Mouse (Mus musculus) heart, postnatal 14 days (tissue): ENCODE results near the gene Slc9a8. TPM values are rescaled to one million over a fixed set of nuclear protein-coding genes. Genes with fewer than 3 reads are reported as not detected.

Source experiments
- DNase-seq, 2 experiments: peaks; one replicate each; pipeline ENCODE4 v3.0.0; 2021 to 2022
- intact Hi-C: fragments of 180-260 bp; cut with DNase I; formaldehyde crosslinking; loops from one replicate; pipeline ENCODE4 v1.15.1; 2025
- total RNA-seq, 2 experiments: library from RNA; stranded (reverse); gene quantifications; 2 replicates each; pipeline ENCODE4 v1.2.3; 2021

Gene Slc9a8
- total RNA-seq, 2 experiments from 2014 or later = 23.0 to 25.2 TPM

DNA sequence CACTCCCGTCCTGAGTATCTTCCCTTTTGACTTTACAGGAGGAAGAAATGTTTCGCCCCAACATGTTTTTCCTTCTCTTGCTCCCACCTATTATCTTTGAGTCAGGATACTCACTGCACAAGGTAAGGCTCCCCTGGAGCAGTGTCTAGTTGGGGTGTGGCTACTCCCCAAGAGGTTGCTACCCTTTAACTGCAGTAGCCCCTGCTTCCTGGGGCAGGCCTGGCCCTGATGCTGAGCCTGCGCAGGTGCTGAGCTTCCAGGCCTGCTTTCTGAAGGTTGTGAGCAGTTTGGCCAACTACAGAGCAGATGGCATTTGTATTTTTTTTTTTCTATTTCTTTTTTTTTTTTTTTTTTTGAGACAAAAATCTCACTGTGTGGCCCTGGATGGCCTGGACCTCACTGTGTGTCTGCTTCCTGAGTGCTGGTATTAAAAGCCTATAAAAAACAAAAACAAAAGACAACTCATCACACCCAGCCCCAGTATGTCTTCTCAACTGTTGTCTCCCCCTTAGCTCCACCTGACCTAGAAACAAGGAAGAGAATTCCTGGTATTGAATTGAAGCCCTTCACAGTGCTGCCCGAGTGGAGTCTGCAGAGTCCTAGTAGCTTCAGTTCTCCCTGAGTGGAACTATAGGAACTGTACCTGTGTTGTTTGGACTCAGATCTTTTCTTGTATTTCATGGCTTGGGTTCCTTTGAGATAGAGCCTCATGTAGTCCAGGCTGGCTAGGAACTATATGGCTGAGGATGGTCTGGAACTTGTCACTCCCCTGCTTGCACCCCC, 22.1 kb downstream of the Slc9a8 start:
- DNase-seq = no peak
- intact Hi-C loops = no loop called here

DNA sequence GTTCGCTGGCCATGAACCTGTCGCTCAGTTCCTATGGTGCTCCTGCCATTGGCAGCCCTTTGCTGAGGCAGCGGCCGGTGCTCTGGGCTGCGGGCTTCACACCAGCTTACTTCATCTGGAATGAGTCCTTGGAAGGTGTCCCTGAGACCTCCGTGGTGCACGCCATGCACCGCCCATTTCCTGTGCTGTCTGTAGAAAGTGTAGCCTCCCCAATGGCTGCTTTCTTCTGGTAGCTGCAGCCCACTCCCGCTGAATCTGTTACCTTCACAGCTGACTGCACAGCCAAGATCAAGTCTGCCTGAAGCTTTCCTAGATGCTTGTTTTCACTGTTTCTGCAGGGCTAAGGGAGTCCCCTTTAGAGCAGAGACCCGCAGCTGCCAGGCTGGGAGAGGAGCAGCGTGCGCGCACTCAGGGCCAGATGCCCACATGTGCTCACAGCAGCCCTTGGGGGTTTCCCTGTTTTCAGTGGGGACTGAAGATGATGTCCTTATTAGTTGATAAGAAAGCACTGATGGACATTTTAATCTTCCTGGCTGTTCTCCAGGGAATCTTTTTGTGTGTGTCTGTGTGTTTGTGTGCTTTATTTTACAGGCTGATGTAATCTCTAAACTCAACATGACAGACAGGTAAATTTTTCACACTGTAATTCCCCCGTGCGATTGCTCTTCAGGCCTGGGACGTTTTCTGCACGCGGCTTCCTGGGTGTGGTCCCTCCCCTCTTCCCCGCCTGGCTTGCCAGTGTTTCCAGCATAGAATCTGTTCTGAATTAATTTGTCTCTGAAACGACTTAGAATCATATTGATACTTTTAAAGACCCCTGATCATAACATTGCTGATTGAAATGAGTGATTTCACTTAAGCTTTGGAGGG, 24.6 kb downstream of the Slc9a8 start:
- DNase-seq = no peak
- intact Hi-C loops = no loop called here

DNA sequence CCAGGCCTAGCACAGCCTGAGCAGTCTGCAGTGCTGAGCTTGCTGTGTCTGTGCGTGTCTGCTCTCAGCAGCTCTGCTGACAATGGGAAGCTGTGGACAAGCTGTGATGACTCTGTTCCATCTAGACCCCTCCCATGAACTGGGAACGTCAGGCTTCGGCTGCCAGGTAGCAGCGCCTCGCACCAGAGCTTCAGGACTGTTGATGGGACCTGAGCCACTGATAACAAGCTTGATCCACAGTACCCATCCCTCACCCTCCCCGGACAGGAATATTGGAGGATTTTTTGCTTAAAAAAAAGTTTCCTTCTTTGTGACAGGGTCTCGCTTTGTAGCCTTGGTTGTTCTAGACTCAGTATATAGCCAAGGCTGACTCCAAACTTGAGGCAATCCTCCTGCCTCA, 25.7 kb downstream of the Slc9a8 start:
- intact Hi-C loops = no loop called here
- no peak for DNase-seq

DNA sequence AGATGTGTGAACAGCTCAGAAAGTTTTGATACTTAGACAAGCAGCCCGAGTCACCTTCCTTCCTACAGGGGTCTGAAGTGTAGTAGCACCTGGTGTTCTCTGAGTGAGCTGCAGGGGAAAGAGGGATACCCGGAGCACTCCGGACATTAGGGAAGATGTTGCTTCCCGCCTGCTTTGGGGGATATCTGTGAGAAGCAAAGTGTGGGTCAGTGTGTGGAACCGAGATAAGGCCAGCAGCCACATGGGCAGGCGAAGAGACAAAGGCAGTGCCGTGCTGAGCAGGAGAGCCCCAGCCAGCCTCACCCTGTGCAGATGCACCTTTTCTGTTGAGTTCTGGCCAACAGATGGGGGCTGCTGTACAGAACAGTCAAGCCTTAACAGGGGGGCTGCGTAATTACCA, 26.1 kb downstream of the Slc9a8 start:
- no peak for DNase-seq
- intact Hi-C loops = no loop called here

DNA sequence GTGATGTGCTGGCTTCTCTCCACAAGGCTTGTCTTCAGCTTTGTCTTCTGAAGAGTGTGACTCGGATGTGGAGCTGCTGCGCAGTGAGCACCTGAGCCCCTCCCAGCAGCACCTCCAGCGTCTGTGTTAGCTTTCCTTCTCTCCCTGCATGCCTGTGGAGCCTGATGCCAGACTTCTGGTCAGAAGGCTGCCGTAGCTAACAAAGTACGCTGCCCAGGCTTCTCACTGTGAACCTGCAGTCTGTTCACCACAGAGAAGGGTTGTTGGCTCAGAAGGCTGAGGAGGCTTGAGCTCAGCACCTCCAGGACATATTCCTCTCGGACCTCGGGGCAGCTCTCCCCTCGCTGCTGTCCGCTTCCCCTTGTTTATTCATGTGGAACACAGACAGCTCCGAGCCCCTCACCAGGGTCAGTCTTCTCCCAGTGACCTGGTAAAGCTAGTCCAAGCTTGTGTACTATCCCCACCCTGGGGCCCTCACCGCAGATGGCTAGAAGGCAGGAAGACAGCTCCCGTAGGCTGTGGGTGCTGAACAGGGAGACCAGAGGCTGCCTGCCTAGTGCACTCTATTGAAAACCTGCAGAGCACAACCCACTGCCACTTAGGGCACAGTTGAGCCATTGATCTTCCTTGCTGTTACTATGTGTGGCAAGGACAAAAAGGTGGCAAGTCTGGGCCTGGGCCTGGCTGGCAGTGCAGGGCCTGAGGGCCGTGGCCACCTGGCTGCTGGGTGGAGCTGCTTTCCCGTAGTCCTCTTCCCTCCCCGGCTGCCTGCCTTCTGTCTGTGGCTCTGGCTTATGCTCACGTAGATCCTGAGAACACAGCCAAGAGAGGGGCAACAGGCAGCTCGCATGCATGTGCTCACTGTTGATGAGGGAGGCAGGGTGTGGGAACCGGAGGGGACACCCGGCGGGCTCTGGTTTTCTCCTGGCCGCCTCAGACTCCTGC, 28.1 kb downstream of the Slc9a8 start:
- intact Hi-C loops = no loop called here
- no peak for DNase-seq

DNA sequence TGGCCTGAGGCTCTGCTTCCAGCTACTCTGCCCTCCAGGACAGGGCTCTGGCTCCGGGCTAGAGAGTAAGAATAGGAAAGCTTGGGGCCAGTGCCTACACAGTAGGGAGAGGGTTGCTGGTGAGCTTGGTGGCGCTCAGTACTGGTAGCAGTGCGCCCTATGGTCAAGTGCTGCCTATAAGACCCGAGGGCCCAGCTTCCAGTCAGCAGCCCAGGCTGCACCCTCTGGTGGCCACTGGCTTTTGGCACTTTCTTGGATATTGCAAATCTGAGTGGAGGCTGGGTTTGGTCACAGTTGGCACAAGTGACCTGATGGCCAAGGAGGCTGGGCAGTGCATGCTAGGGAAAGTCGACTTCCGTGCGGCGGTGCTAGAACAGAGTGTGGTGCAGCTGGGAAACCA, 29.1 kb downstream of the Slc9a8 start:
- no peak for DNase-seq
- intact Hi-C loops = no loop called here

DNA sequence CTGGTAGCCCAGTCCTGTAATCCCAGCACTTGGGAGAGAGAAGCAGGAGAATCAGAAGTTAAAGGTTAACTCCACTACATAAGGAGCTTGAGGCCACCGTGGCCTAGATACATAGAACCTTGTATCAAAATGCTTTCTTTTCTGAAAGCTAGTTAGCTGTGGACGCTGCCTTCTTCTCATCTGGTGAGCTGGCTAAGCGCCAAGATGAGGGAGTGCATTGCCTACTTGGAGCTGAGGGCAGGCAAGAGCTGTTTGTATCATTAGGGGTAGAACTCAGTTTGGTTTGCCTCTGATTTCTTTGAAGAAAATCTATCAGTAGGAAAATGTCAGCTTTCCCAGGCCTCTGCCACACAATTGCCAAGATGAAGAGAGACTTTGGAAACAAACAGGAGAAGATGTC, 32.3 kb downstream of the Slc9a8 start:
- DNase-seq = peak in 1 of 2 experiments; percentile 35
- intact Hi-C loops = no loop called here

DNA sequence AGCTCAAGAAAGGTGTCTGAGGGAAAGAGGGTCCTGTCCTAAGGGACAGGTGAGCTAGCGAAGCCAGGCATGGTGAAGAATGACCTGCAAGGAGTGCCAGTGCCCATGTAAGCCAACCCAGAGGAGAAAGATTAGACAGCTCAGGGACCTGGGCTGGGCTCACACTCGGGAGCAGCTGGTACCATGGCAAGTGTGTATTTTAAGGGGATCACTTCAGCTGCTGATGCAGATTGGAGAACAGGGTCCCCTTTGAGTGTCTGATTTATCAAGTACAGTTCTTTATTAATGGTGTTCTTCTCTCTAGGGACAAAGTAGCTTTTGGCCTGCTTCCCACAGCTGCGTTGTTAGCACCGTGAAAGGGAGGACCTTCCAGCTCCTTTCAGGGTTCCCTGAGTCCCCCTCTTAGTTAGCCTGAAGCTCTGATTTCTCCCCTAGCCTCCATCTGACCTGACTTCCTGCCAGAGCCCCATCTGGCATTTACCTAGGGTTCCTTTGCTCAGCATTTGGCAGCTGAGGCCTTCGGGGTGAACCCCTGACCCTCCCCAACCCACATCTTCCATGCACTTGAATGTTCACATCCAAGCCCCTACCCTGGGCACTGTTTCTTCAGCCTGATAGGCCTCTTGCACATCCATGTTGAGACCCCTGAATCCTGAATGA, 35.0 kb downstream of the Slc9a8 start:
- intact Hi-C loops = no loop called here
- DNase-seq = no peak

DNA sequence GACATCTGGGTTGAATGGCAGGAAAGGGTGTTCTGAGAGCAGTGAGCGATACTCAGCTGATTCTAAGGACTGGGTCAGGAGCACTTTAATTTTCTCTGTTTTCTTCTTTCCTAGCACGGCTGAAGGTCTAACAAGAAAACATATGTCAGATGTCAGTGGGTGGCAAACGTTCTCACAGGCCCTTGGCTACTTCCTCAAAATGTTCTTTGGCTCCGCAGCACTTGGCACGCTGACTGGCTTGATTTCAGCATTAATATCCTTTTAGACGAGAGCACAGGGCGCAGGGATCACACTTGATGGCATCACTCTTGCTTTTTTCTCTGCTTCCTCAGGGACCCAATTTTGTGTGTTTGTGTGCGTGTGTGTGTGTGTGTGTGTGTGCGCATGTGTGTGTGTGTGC, 35.7 kb downstream of the Slc9a8 start:
- no peak for DNase-seq
- intact Hi-C loops = no loop called here

DNA sequence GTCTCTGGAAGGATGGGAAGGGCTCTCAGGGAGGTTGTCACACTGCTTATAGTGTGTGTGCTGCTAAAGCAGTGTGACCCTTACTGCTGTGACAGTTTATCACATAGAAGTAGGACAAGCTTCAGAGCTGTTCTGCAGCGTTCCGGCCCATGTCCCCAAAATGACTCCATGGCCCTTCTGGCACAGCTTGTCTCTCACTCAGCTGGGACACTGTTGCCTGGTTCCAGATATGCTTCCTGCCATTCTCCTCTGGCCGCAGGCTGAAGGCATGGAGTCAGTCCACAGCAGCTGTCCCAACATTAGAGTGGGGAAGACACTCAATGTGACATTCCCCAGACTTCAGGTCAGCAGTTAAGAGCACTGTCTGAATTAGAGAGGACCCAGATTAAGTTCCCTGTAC, 37.0 kb downstream of the Slc9a8 start:
- no peak for DNase-seq
- intact Hi-C loops = no loop called here

DNA sequence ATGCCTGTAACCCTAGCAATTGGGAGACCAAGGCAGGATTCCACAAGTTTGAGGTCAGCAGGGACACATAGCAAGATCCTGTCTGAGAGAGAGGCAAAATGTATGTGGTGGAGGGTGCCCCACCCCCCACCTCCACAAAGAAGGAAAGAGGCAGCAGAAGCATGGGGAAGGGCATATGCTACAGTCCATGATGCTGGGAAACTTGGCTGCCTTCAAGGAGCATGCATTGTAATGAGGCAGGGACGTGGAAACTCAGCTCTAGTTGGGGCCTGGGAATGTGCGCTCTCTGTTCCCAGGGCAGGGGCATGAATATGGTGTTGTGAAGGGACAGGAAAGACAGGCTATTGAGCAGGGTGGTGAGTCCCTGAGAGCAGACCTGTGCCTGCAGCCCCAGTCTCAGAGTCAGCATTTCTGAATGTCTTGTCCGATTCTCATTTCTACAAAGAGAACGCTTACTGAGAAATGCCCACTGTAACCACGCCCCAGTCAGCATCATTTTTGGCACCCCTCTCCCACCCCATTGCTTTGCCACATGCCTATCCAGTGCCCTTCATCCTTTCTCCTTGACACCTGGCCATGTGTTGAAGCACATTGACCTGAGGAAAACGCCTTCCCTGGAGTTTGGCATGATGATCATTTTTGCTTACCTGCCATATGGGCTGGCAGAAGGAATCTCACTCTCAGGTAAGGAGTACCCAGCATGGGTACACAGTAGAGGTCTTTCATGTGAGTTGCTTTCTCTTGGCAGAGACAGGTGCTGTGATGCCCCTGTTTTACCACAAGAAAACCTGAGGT, 37.8 kb downstream of the Slc9a8 start:
- intact Hi-C loops = no loop called here
- no peak for DNase-seq

DNA sequence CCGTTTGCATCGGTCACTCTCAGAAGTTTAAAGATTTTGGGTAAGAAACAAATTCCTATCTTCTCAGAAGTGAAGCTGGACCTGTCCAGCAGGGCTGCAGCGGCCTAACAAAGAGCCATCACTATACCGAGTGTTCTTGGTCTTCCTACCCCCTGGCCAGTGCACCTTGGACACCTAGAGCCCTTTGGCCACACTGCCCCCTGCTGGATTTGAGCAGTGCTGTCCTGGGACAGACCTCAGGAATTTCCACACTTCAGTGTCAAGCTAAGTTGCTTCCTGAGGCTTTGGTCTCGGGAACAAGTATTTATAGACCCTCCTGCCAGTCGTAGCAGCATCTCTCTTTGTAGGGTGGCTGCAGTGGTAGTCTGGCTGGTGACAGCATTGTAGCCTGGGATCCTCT, 41.4 kb downstream of the Slc9a8 start:
- intact Hi-C loops = loop anchor here (2.0 to 5.0 kb wide), 3 partner anchors 41 to 241 kb away; partner anchors contain the start of gene Slc9a8
- peak; percentile 71 to 83 for DNase-seq

DNA sequence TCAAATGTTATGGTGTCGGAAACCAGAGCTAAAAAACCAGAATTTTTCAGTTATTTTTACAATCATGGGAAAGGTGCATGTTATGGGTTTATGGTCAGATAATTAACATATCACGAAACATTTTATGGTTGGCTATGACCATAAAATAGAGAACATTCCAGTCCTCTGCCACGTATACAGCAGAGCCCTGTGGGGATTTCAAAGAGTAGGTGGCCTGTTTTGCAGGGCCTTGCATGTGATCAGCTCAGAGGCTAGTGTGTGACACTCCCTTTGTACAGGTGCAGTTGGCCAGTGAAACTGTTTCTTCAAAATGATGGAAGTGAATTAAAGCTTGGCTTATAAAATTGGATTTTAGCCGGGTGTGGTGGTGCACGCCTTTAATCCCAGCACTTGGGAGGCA, 42.3 kb downstream of the Slc9a8 start:
- intact Hi-C loops = loop anchor here (2.0 to 5.0 kb wide), 3 partner anchors 42 to 242 kb away; partner anchors contain the start of gene Slc9a8
- no peak for DNase-seq

DNA sequence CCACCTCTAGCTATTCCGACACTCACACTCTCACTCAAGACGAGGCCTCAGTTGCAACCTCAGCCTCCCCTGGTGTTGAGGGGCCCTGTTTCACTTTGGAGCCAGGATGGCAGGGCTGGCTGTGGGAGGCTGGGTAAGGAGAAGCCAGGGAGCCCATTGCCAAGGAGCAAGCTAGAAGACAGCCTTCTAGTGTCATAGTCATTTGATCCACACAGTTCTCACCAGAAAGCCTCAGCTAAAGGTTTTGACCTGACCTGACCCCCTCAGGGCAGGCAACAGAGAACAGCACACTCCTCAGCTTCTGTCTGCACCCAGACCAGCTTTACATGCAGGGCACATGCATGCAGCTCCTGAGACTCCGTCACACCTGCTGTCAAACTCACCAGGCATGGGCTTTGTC, 44.4 kb downstream of the Slc9a8 start:
- intact Hi-C loops = no loop called here
- DNase-seq = no peak

DNA sequence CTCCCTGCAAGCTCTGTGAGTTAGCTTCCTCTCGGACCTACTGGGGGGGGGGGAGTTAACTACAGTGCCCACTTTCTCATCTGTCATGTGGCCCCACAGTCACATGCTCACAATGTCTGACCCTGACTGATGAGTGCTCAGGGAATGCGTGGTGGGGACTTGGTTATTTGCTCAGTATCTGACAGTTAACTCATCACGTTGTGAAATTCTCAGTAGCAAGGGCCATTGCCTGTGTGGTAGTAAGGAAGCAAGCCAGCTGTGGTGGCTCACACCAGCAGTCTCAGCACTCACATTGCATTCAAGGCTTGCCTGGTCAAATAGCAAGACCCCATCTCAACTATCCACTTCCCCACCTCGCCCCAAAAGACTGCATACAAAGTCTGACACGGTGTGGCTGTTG, 45.7 kb downstream of the Slc9a8 start:
- DNase-seq = no peak
- intact Hi-C loops = no loop called here

DNA sequence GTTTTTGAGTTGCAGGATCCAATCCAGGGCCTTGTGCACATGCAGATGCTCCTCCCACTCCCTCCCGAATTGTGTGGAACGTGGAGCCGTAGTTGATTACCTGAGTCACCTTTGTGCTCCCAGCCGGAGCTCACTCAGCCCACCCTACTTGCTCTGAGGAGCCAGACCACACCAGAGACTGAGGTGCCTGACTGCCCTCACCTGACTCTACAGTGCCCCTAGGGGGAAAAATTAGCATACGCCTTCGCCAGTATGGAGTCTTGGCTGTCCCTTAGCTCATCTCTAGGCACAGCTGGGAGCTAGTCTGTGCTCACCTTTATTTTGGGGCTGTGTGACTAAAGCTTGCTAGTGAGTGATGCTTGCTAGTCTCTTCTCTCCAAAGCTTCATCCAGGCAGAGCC, 46.9 kb downstream of the Slc9a8 start:
- no peak for DNase-seq
- intact Hi-C loops = no loop called here

DNA sequence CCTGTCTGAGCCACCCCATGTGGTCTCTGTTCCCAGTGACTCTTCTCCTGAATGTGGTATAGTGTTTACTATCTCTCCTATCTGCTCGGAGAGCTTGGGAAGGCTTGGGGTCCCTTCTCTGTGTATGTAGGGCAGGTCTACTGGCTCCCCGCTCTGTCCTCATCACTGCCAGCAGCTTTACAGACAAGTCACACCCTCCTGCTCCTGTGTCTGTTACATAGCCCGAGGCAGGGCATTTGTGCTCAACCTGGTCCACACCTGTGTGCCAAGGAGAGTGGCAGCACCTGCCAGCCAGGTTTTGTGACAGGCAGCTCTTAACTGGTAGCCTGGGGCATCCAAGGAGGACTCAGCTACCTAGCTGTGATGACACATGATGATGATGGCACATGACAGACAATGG, 49.1 kb downstream of the Slc9a8 start:
- intact Hi-C loops = no loop called here
- DNase-seq = no peak

DNA sequence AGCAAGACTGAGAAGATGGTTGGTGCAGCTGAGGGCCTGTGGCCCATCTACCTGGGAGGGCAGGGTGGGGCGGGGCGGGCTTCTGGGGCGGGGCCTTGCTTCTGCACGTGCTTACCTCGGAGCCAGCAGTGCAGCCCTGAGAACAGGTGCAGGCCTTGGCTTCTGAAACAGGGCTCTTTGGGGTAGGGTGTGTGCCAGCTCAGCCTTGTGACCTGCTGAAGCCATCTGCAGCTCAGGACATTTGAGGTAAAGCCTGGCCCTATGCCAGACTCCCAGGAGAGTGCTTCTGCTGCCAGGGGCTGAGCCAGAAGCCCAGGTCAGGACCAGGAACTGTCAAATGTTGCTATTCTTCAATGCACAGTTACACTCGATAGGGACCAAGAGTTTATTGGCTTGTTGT, 50.1 kb downstream of the Slc9a8 start:
- peak in 1 of 2 experiments; percentile 29 for DNase-seq
- intact Hi-C loops = no loop called here

DNA sequence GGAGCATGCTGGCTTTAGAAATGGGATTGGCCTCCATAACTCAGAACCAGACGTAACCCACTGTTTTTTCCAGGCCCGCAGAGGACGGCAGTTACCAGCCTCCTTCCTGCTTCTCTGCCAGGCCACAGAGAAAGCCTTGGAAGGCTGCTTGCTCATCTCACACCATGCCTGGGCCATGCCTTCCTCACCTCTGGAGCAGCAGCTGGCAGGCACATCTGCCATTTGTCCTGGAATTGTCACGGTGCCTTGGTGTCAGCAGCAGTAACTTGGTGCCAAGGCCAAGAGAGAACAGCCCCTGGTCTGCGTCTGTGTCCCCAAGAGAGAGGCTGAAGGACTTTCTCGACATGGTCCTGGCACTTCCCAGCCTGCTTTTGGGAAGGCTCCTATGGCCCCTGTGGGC, 52.7 kb downstream of the Slc9a8 start:
- intact Hi-C loops = no loop called here
- DNase-seq = no peak
